Mouse (Mus musculus) heart, embryonic 12.5 days (tissue): ENCODE results near the gene Fgf23. TPM values are rescaled to one million over a fixed set of nuclear protein-coding genes. Genes with fewer than 3 reads are reported as not detected.
A peak's percentile ranks its signal among the peaks of the same experiment; 100 is the strongest.

Source experiments
- ATAC-seq: fragments of 200-750 bp; cut with Nextera tagmentation; 2 replicates; pipeline ENCODE4 v1.8.0; 2017; ENCODE audit warnings: moderate TSS enrichment, moderate library complexity; ENCODE audit not compliant: insufficient number of reproducible peaks, low FRiP score
- H3K27ac ChIP-seq: fragments of 300-500 bp; sonication (generic); 2 replicates; pipeline ENCODE4 v1.5.1; 2016; ENCODE audit warnings: mild to moderate bottlenecking, moderate library complexity; ENCODE audit not compliant: poor library complexity, severe bottlenecking
- H3K27me3 ChIP-seq: fragments of 300-500 bp; sonication (generic); replicated peaks from 2 replicates; pipeline ENCODE4 v1.6.1; 2016; ENCODE audit warnings: mild to moderate bottlenecking, moderate library complexity
- H3K36me3 ChIP-seq: fragments of 300-500 bp; sonication (generic); 2 replicates; pipeline ENCODE4 v1.6.1; 2016; ENCODE audit warnings: mild to moderate bottlenecking, moderate library complexity
- H3K4me1 ChIP-seq: fragments of 300-500 bp; sonication (generic); replicated peaks from 2 replicates; pipeline ENCODE4 v1.6.1; 2016; ENCODE audit warnings: mild to moderate bottlenecking
- H3K4me2 ChIP-seq: fragments of 300-500 bp; sonication (generic); 2 replicates; pipeline ENCODE4 v1.6.1; 2016; ENCODE audit warnings: mild to moderate bottlenecking, moderate library complexity
- H3K4me3 ChIP-seq: fragments of 300-500 bp; sonication (generic); 2 replicates; pipeline ENCODE4 v1.5.1; 2016; ENCODE audit warnings: mild to moderate bottlenecking
- H3K9ac ChIP-seq: fragments of 300-500 bp; sonication (generic); 2 replicates; pipeline ENCODE4 v1.6.1; 2016; ENCODE audit warnings: mild to moderate bottlenecking, moderate library complexity
- H3K9me3 ChIP-seq: fragments of 300-500 bp; sonication (generic); replicated peaks from 2 replicates; pipeline ENCODE4 v1.6.1; 2016; ENCODE audit warnings: mild to moderate bottlenecking, moderate library complexity
- WGBS: fragments of 180-500 bp; shearing (Covaris S2); methylation state at CpG from one replicate; pipeline ENCODE4 v1.1.7; 2016; 5-methylcytosine and 5-hydroxymethylcytosine counted together
- polyA plus RNA-seq: library from polyadenylated mRNA; unstranded; fragments of >200 nt; fragmentation: Nextera tagmentation; extraction: Ambion mirVana; gene quantifications from 2 replicates; pipeline ENCODE4 v1.2.1, GENCODE M21; 2016

Fgf23 gene
- polyA plus RNA-seq, 1 experiment from 2014 or later: 0.27 TPM

- Histone ChIP-seq H3K9ac (no peak overlapping the region), H3K4me2 (no peak overlapping the region), H3K9me3 (no peaks in the 10 kb centered on the region), H3K36me3 (no peaks in the 10 kb centered on the region), H3K27ac (no peak overlapping the region), H3K27me3 (no peaks in the 10 kb centered on the region), H3K4me3 (no peak overlapping the region), H3K4me1 (no peaks in the 10 kb centered on the region)
- no peak for ATAC-seq
- 62% methylated on average over 23 of the region's 23 CpGs for WGBS
Measured at GRCm38 (mm10) chr6:127114753-127115456, 42.2 kb downstream of the Fgf23 start.

GRCm38 (mm10) chr6:127122221-127122806 is 49.6 kb downstream of the Fgf23 start:
- H3K9me3 ChIP-seq: no peaks in the 10 kb centered on the region
- no peak overlapping the region for H3K4me2 ChIP-seq
- no peak overlapping the region for H3K27ac ChIP-seq
- H3K36me3 ChIP-seq: peaks cover 15% of the 10 kb centered on the region
- no peak overlapping the region for H3K4me3 ChIP-seq
- 70% methylated on average over 4 of the region's 4 CpGs for WGBS
- H3K9ac ChIP-seq: no peak overlapping the region
- ATAC-seq: peak; percentile 36; the same call in 1 of the 2 replicates
- H3K27me3 ChIP-seq: 0 out of 2 replicates have a peak, but pooled peaks cover 6% of the 10 kb centered on the region
- H3K4me1 ChIP-seq: no peaks in the 10 kb centered on the region

GRCm38 (mm10) chr6:127122996-127123395 is 50.3 kb downstream of the Fgf23 start:
- no peaks in the 10 kb centered on the region for H3K9me3 ChIP-seq
- no peak overlapping the region for H3K4me3 ChIP-seq
- H3K9ac ChIP-seq: no peak overlapping the region
- WGBS: 69% methylated on average over 5 of the region's 5 CpGs
- H3K27ac ChIP-seq: no peak overlapping the region
- ATAC-seq: no peak
- H3K36me3 ChIP-seq: peaks cover 22% of the 10 kb centered on the region
- H3K4me2 ChIP-seq: no peak overlapping the region
- 0 out of 2 replicates have a peak, but pooled peaks cover 6% of the 10 kb centered on the region for H3K27me3 ChIP-seq
- H3K4me1 ChIP-seq: no peaks in the 10 kb centered on the region

GRCm38 (mm10) chr6:127123506-127123905 is 50.8 kb downstream of the Fgf23 start:
- 74% methylated on average over 7 of the region's 7 CpGs for WGBS

DNA sequence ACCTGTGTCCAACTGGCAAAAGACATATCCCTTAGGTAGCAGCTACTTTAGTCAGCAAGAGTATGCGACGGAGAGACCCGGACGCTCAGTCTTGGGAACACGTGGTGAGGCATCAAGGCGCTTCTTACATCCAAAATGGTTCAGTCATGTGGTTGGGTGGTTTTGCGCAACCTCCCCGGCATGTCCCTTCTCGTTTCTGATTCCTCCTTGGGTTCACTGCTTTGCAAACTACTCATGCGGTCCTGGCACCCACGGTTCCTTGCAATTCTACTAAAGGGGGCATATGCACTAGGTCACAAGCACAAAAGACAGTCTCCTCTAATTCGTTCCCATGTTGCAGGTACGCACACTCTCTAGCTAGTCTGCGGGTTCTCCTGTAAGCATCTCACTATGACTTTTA is 57.0 kb downstream of the Fgf23 start:
- Histone ChIP-seq H3K27me3 (no peaks in the 10 kb centered on the region), H3K4me3 (no peak overlapping the region), H3K27ac (no peak overlapping the region), H3K4me2 (no peak overlapping the region), H3K4me1 (no peaks in the 10 kb centered on the region; the same call in 1 of the 2 replicates), H3K9ac (no peak overlapping the region), H3K9me3 (no peaks in the 10 kb centered on the region), H3K36me3 (peaks cover 79% of the 10 kb centered on the region)
- WGBS: 93% methylated on average over 14 of the region's 14 CpGs
- no peak for ATAC-seq

More at GRCm38 (mm10) chr6:127123506-127123905, 50.8 kb downstream of the Fgf23 start:
- Histone ChIP-seq H3K4me1 (no peaks in the 10 kb centered on the region), H3K4me3 (no peak overlapping the region), H3K36me3 (peaks cover 26% of the 10 kb centered on the region), H3K27ac (no peak overlapping the region), H3K9ac (no peak overlapping the region), H3K27me3 (0 out of 2 replicates have a peak, but pooled peaks cover 6% of the 10 kb centered on the region), H3K9me3 (no peaks in the 10 kb centered on the region), H3K4me2 (no peak overlapping the region)
- no peak for ATAC-seq

DNA sequence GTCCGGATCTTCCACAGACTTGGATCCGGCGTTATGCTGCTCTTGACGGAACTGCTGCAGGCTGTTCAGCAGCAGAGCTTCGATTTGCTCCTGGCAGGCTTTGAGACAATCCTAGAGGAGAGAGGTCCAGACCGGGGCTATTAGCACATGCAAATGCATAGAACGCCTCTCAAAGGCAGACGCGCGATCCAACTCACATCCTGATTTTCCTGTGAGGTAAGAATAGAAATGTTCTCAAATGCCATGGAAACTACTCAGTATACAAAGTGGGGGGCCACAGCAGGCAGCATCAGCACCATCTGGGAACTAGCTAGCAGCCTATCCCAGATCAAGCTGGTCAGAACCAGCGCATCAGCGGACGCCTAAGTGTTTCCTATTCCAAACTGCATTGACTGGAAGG is 57.7 kb downstream of the Fgf23 start:
- 72% methylated on average over 13 of the region's 13 CpGs for WGBS
- peaks cover 86% of the 10 kb centered on the region for H3K36me3 ChIP-seq
- no peaks in the 10 kb centered on the region for H3K27me3 ChIP-seq
- no peak overlapping the region for H3K4me3 ChIP-seq
- peaks cover 6% of the 10 kb centered on the region for H3K4me1 ChIP-seq
- no peak for ATAC-seq
- no peak overlapping the region for H3K27ac ChIP-seq
- H3K9ac ChIP-seq: no peak overlapping the region
- H3K9me3 ChIP-seq: no peaks in the 10 kb centered on the region
- no peak overlapping the region for H3K4me2 ChIP-seq

Other genes with a start within 250 kb of the Fgf23 start
- gene Ndufa9, start 223.8 kb upstream of the Fgf23 start, polyA plus RNA-seq: 346 and 353 TPM in 2 replicates
- not detected in 2 replicates for gene Akap3, start 219.8 kb upstream of the Fgf23 start, polyA plus RNA-seq
- 0.17 TPM in 1 of 2 replicates, not detected in the other for gene Dyrk4, start 151.1 kb upstream of the Fgf23 start, polyA plus RNA-seq
- gene Rad51ap1, start 133.3 kb upstream of the Fgf23 start, polyA plus RNA-seq: 39.1 and 42.5 TPM in 2 replicates
- gene D6Wsu163e, start 132.9 kb upstream of the Fgf23 start, polyA plus RNA-seq: 12.6 and 13.2 TPM in 2 replicates
- gene Fgf6, start 57.3 kb upstream of the Fgf23 start, polyA plus RNA-seq: 0.06 and 0.13 TPM in 2 replicates
- gene Tigar, start 36.7 kb downstream of the Fgf23 start, polyA plus RNA-seq: 9.1 and 9.2 TPM in 2 replicates
- 650 and 669 TPM in 2 replicates for gene Ccnd2, start 79.3 kb downstream of the Fgf23 start, polyA plus RNA-seq